Mouse (Mus musculus) ovary, adult 2 months (tissue): ENCODE data around the gene Olfr816. TPM values are rescaled to one million over a fixed set of nuclear protein-coding genes. Genes with fewer than 3 reads are reported as not detected.

Experiments
- polyA plus RNA-seq: library from polyadenylated mRNA; depleted of rRNA; stranded (reverse); fragments of >200 nt; gene quantifications from 2 replicates; pipeline ENCODE4 v1.2.3, GENCODE M21; 2012; rRNA removed

The Olfr816 gene
- not detected in 2 replicates for polyA plus RNA-seq

GRCm38 (mm10) chr10:129915497-129915896 lies at the start of gene Olfr816:
TSS of gene Olfr816 (minus strand) at chr10:129915597.

GRCm38 (mm10) chr10:129949000-129949399 lies 33.6 kb upstream of the Olfr816 start, which contains the start of gene Olfr818:
TSS of gene Olfr818 (minus strand) at chr10:129949100.

GRCm38 (mm10) chr10:129905767-129906166 lies 9.6 kb downstream of the Olfr816 start, which contains the start of gene Olfr815:
TSS of gene Olfr815 (minus strand) at chr10:129905867.

GRCm38 (mm10) chr10:129879751-129880150 lies 35.6 kb downstream of the Olfr816 start, which contains the start of gene Olfr814:
TSS of gene Olfr814 (minus strand) at chr10:129879851.

Other genes with a start within 250 kb of the Olfr816 start
- gene Olfr801, start 241.7 kb downstream of the Olfr816 start, polyA plus RNA-seq: not detected in 2 replicates
- not detected in 2 replicates for gene Olfr802, start 227.4 kb downstream of the Olfr816 start, polyA plus RNA-seq
- not detected in 2 replicates for gene Olfr803, start 221.3 kb downstream of the Olfr816 start, polyA plus RNA-seq
- gene Olfr804, start 212.4 kb downstream of the Olfr816 start, polyA plus RNA-seq: not detected in 2 replicates
- gene Olfr805, start 186.2 kb downstream of the Olfr816 start, polyA plus RNA-seq: not detected in 2 replicates
- not detected in 2 replicates for gene Olfr806, start 173.7 kb downstream of the Olfr816 start, polyA plus RNA-seq
- gene Olfr807, start 157.8 kb downstream of the Olfr816 start, polyA plus RNA-seq: not detected in 2 replicates
- not detected in 2 replicates for gene Olfr808, start 150.1 kb downstream of the Olfr816 start, polyA plus RNA-seq
- gene Olfr809, start 141.0 kb downstream of the Olfr816 start, polyA plus RNA-seq: not detected in 2 replicates
- 0.09 and 0.32 TPM in 2 replicates for gene Olfr810, start 120.7 kb downstream of the Olfr816 start, polyA plus RNA-seq
- not detected in 2 replicates for gene Olfr811, start 111.2 kb downstream of the Olfr816 start, polyA plus RNA-seq
- not detected in 2 replicates for gene Olfr812, start 69.5 kb downstream of the Olfr816 start, polyA plus RNA-seq
- gene Olfr813, start 60.2 kb downstream of the Olfr816 start, polyA plus RNA-seq: not detected in 2 replicates
- not detected in 2 replicates for gene Olfr814, start 35.7 kb downstream of the Olfr816 start, polyA plus RNA-seq
- not detected in 2 replicates for gene Olfr815, start 9.7 kb downstream of the Olfr816 start, polyA plus RNA-seq
- not detected in 2 replicates for gene Olfr818, start 33.5 kb upstream of the Olfr816 start, polyA plus RNA-seq
- not detected in 2 replicates for gene Olfr819, start 51.7 kb upstream of the Olfr816 start, polyA plus RNA-seq
- gene Olfr247, start 60.5 kb upstream of the Olfr816 start, polyA plus RNA-seq: not detected in 2 replicates
- gene Gm10310, start 69.5 kb upstream of the Olfr816 start, polyA plus RNA-seq: not detected in 2 replicates
- gene Olfr820, start 97.0 kb upstream of the Olfr816 start, polyA plus RNA-seq: not detected in 2 replicates
- not detected in 2 replicates for gene Olfr821, start 114.8 kb upstream of the Olfr816 start, polyA plus RNA-seq
- not detected in 2 replicates for gene Olfr822, start 155.6 kb upstream of the Olfr816 start, polyA plus RNA-seq
- gene Olfr823, start 199.8 kb upstream of the Olfr816 start, polyA plus RNA-seq: not detected in 2 replicates
- 0.20 and 0.67 TPM in 2 replicates for gene Olfr824, start 214.4 kb upstream of the Olfr816 start, polyA plus RNA-seq